Mouse (Mus musculus): ENCODE measurements around the gene Defb23. TPM values are rescaled to one million over a fixed set of nuclear protein-coding genes. Genes with fewer than 3 reads are reported as not detected.

Defb23 gene
- total and polyA plus RNA-seq, 3 experiments = not detected

DNA sequence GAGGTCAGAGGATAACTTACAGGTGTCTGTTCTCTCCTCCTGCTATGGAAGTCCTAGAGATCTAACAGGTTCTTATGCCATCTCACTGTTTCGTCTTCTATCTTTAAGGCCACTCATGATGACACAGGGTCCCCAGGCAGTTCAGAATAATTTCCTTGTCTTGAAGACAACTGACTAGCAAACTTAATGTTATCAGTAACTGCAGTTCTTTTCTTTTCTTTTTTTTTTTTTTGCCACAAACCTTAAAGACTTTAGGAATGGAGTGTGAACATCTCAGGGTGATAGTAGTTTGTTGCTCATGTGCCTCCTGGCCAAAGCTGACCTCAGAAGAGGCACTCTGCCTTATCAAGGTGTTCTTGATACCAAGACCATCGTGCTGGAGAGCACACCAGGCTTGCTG is 17.8 kb downstream of the Defb23 start:
- no peak overlapping the region for H3K4me3 ChIP-seq
- H3K27me3 ChIP-seq (ENCODE audit: control insufficient read depth, insufficient read depth, low read length) = no peaks in the 10 kb centered on the region
- H3K4me1 ChIP-seq (ENCODE audit: control insufficient read depth, insufficient read depth, low read length) = no peaks in the 10 kb centered on the region
- no peak overlapping the region for H3K27ac ChIP-seq
- no peak for DNase-seq
- TF ChIP-seq EP300 (IDR thresholded peaks at IDR 0.05; ENCODE audit: insufficient read depth, low read depth, low read length) (no peak), CTCF (IDR thresholded peaks at IDR 0.05) (no peak), POLR2A (IDR thresholded peaks at IDR 0.05; ENCODE audit: insufficient read depth, low read depth, low read length) (no peak)
- no peaks in the 10 kb centered on the region for H3K36me3 ChIP-seq (ENCODE audit: control insufficient read depth, insufficient read depth, low read length)
- 47% methylated on average over 2 of the region's 2 CpGs for WGBS
- intact Hi-C loops (cut with DNase I) = no loop called here
- no peak overlapping the region for H3K9ac ChIP-seq (ENCODE audit: low read depth, low read length)
- H3K79me2 ChIP-seq (replicated peaks; ENCODE audit: control insufficient read depth, insufficient read depth, low read length) = no peaks in the 10 kb centered on the region

GRCm38 (mm10) chr2:152443281-152443680 is 21.1 kb downstream of the Defb23 start:
- no peaks in the 10 kb centered on the region for H3K27me3 ChIP-seq (ENCODE audit: control insufficient read depth, insufficient read depth, low read length)
- H3K4me1 ChIP-seq (ENCODE audit: control insufficient read depth, insufficient read depth, low read length) = no peaks in the 10 kb centered on the region
- no peak overlapping the region for H3K4me3 ChIP-seq
- WGBS = 80% methylated on average over 8 of the region's 8 CpGs
- no peak for TF ChIP-seq POLR2A (IDR thresholded peaks at IDR 0.05; ENCODE audit: insufficient read depth, low read depth, low read length)
- no peak for TF ChIP-seq CTCF (IDR thresholded peaks at IDR 0.05)
- no peak for TF ChIP-seq EP300 (IDR thresholded peaks at IDR 0.05; ENCODE audit: insufficient read depth, low read depth, low read length)
- no peaks in the 10 kb centered on the region for H3K36me3 ChIP-seq (ENCODE audit: control insufficient read depth, insufficient read depth, low read length)
- H3K27ac ChIP-seq = no peak overlapping the region
- no peak for DNase-seq
- no peaks in the 10 kb centered on the region for H3K79me2 ChIP-seq (replicated peaks; ENCODE audit: control insufficient read depth, insufficient read depth, low read length)
- intact Hi-C loops (cut with DNase I) = no loop called here
- H3K9ac ChIP-seq (ENCODE audit: low read depth, low read length) = no peak overlapping the region

DNA sequence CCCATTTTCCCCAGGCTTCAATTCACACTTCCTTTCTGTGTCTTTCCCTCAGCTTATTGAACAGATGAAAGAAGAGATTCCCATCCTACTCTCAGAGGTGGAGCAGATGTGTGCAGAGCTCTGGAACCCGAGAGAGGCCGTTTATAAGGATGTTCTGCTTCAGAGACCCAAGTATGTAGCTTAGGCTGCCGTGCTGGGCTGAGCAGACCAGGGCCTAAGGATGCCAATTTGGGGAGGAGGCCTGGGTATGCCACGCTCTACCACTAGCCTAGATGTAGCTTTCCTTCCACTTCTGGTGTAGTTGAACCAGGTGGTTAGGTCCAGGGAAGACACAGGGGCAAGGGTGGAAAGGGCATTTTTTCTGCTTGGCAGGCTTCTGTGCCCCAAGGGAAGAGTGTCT is 22.1 kb downstream of the Defb23 start:
- H3K4me3 ChIP-seq = no peak overlapping the region
- no peak for DNase-seq
- no peaks in the 10 kb centered on the region for H3K79me2 ChIP-seq (replicated peaks; ENCODE audit: control insufficient read depth, insufficient read depth, low read length)
- no peaks in the 10 kb centered on the region for H3K36me3 ChIP-seq (ENCODE audit: control insufficient read depth, insufficient read depth, low read length)
- H3K4me1 ChIP-seq (ENCODE audit: control insufficient read depth, insufficient read depth, low read length) = peaks cover under 1% of the 10 kb centered on the region
- TF ChIP-seq POLR2A (IDR thresholded peaks at IDR 0.05; ENCODE audit: insufficient read depth, low read depth, low read length) = no peak
- TF ChIP-seq CTCF (IDR thresholded peaks at IDR 0.05) = no peak
- no peak for TF ChIP-seq EP300 (IDR thresholded peaks at IDR 0.05; ENCODE audit: insufficient read depth, low read depth, low read length)
- intact Hi-C loops (cut with DNase I) = no loop called here
- no peaks in the 10 kb centered on the region for H3K27me3 ChIP-seq (ENCODE audit: control insufficient read depth, insufficient read depth, low read length)
- H3K27ac ChIP-seq = no peak overlapping the region
- 85% methylated on average over 4 of the region's 4 CpGs for WGBS
- no peak overlapping the region for H3K9ac ChIP-seq (ENCODE audit: low read depth, low read length)

DNA sequence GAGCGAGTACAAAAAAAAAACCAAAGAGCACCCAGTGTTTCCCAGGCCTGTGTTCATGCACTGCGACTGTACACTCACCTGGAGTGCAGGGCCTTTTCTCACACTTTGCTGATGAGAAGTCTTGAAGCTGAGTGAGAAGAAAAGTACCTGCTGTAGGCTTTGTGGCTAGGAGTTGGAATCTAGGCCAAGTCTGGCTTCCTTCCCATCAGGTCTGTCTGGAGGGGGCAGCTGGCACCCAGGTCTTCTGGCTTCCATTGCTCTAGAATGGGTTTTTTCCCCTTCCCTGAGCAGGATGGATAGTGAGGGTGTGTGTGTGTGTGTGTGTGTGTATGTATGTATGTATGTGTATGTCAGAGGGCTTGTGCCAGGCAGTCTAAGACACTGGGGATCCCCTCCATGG is 24.6 kb downstream of the Defb23 start:
- H3K27ac ChIP-seq = no peak overlapping the region
- peaks cover 3% of the 10 kb centered on the region for H3K4me1 ChIP-seq (ENCODE audit: control insufficient read depth, insufficient read depth, low read length)
- H3K79me2 ChIP-seq (replicated peaks; ENCODE audit: control insufficient read depth, insufficient read depth, low read length) = no peaks in the 10 kb centered on the region
- no peak overlapping the region for H3K4me3 ChIP-seq
- no peak for TF ChIP-seq POLR2A (IDR thresholded peaks at IDR 0.05; ENCODE audit: insufficient read depth, low read depth, low read length)
- no peak for TF ChIP-seq EP300 (IDR thresholded peaks at IDR 0.05; ENCODE audit: insufficient read depth, low read depth, low read length)
- no peak for TF ChIP-seq CTCF (IDR thresholded peaks at IDR 0.05)
- no peak for DNase-seq
- no peaks in the 10 kb centered on the region for H3K27me3 ChIP-seq (ENCODE audit: control insufficient read depth, insufficient read depth, low read length)
- intact Hi-C loops (cut with DNase I) = no loop called here
- 94% methylated on average over 2 of the region's 2 CpGs for WGBS
- no peaks in the 10 kb centered on the region for H3K36me3 ChIP-seq (ENCODE audit: control insufficient read depth, insufficient read depth, low read length)
- no peak overlapping the region for H3K9ac ChIP-seq (ENCODE audit: low read depth, low read length)

GRCm38 (mm10) chr2:152438963-152439362 is 25.5 kb downstream of the Defb23 start:
- WGBS = 72% methylated on average over 1 of the region's 1 CpGs
- TF ChIP-seq CTCF (IDR thresholded peaks at IDR 0.05) = no peak
- no peak for TF ChIP-seq POLR2A (IDR thresholded peaks at IDR 0.05; ENCODE audit: insufficient read depth, low read depth, low read length)
- TF ChIP-seq EP300 (IDR thresholded peaks at IDR 0.05; ENCODE audit: insufficient read depth, low read depth, low read length) = no peak

DNA sequence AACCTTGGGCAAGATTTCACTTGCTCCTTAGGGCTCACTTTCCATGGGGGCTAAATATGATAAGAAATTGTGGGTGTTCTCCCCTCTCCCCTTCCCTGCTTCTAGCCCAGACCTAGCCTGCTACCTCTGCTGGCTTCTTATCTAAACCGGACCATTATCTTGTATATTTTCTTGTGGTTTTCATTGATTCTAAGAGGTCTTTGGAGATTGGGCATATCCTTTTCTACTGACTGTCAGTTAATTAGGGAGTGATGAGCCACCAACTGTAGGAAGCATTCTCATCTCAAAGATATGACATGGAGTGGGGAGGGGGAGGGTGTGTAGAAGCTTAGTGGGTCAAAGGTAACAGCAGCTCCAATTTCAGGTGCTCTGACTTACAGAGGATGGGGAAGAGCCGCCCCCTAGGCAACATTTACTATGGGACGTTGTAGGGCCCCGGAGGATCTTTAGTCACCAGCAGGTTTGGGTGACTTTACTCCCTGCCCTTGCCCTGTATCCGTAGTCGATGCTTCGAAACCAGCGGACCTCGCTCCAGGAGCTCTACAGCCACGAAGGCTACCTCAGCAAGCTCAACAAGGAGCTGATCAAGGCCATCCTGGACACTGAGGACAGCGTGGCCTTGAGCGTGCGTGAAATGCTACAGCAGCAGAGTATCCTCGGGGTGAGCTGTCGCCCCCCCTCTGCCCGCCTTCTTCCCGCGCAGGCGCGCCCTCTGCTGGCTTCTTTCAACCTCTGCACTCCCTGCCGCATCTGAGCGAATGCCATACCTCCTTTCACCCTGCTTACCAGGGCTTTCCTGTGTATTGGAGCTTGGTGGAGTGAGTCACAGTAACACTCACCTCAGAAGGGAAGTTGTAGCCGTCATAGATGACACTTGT is 27.2 kb downstream of the Defb23 start:
- DNase-seq = peak; percentile 82 to 88
- no peaks in the 10 kb centered on the region for H3K36me3 ChIP-seq (ENCODE audit: control insufficient read depth, insufficient read depth, low read length)
- intact Hi-C loops (cut with DNase I) = loop anchor here (1.0 to 2.0 kb wide), 2 partner anchors 22 to 44 kb away; partner anchors contain the start of genes 6820408C15Rik and Zcchc3
- peak overlapping the region; percentile 71 for H3K27ac ChIP-seq
- H3K4me1 ChIP-seq (ENCODE audit: control insufficient read depth, insufficient read depth, low read length) = peaks cover 3% of the 10 kb centered on the region
- H3K79me2 ChIP-seq (replicated peaks; ENCODE audit: control insufficient read depth, insufficient read depth, low read length) = no peaks in the 10 kb centered on the region
- H3K27me3 ChIP-seq (ENCODE audit: control insufficient read depth, insufficient read depth, low read length) = no peaks in the 10 kb centered on the region
- H3K9ac ChIP-seq (ENCODE audit: low read depth, low read length) = peak overlapping the region; percentile 57
- TF ChIP-seq EP300 (IDR thresholded peaks at IDR 0.05; ENCODE audit: insufficient read depth, low read depth, low read length) (peak; percentile 54; the same call in 1 of the 2 replicates), POLR2A (IDR thresholded peaks at IDR 0.05; ENCODE audit: insufficient read depth, low read depth, low read length) (peak; percentile 22; the same call in 1 of the 2 replicates), CTCF (IDR thresholded peaks at IDR 0.05) (no peak; the same call in 1 of the 2 replicates)
- no peak overlapping the region for H3K4me3 ChIP-seq
- WGBS = 6% methylated on average over 23 of the region's 23 CpGs

More at GRCm38 (mm10) chr2:152438963-152439362, 25.5 kb downstream of the Defb23 start:
- Histone ChIP-seq H3K27ac (no peak overlapping the region), H3K9ac (ENCODE audit: low read depth, low read length) (no peak overlapping the region), H3K36me3 (ENCODE audit: control insufficient read depth, insufficient read depth, low read length) (no peaks in the 10 kb centered on the region), H3K4me1 (ENCODE audit: control insufficient read depth, insufficient read depth, low read length) (peaks cover 3% of the 10 kb centered on the region), H3K79me2 (replicated peaks; ENCODE audit: control insufficient read depth, insufficient read depth, low read length) (no peaks in the 10 kb centered on the region), H3K4me3 (no peak overlapping the region), H3K27me3 (ENCODE audit: control insufficient read depth, insufficient read depth, low read length) (no peaks in the 10 kb centered on the region)
- no peak for DNase-seq
- intact Hi-C loops (cut with DNase I) = no loop called here
